Mouse (Mus musculus): ENCODE data around the gene Arhgap18.

DNA sequence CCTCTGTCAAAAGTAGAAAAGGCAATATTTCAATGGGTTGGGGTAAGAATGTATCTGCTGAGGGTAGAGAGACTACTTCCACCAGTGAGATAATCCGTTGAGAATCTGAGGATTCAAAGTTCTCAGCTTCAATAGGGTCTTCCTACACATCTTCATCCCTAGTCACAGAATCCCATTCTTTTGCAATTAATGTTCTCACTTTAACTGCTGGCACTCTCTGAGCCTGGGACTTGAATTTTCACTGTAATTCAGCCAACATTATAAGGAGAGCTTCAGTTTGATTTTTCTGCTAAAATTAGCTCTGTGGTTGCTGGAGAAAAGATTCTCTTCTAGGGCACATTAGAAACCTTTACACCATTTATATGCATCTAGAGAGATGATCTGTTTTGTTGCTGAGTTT, 150.6 kb downstream of the Arhgap18 start:
- TF ChIP-seq CTCF (conservative IDR thresholded peaks at IDR 0.05; ENCODE audit: insufficient read depth, insufficient read length, low read depth, low read length) (no peak), POLR2A (IDR thresholded peaks at IDR 0.05; ENCODE audit: low read depth, low read length) (no peak)

Measured in kidney, adult 2 months (tissue).